Mouse (Mus musculus) gonadal fat pad, adult 2 months (tissue): ENCODE data around the gene Ets2. TPM values are rescaled to one million over a fixed set of nuclear protein-coding genes. Genes with fewer than 3 reads are reported as not detected.

Source experiments
- DNase-seq: peaks from one replicate; pipeline ENCODE4 v3.0.0-alpha.2; 2012; ENCODE audit warnings: low read depth
- polyA plus RNA-seq: library from polyadenylated mRNA; depleted of rRNA; stranded (reverse); fragments of >200 nt; gene quantifications from 2 replicates; pipeline ENCODE4 v1.2.3, GENCODE M21; 2012; rRNA removed

Gene Ets2
- polyA plus RNA-seq, 1 experiment, result 32.5 TPM

GRCm38 (mm10) chr16:95767246-95767645 is 65.4 kb downstream of the Ets2 start:
- DNase-seq, result no peak

GRCm38 (mm10) chr16:95769066-95769995 is 67.5 kb downstream of the Ets2 start:
- DNase-seq, result no peak

GRCm38 (mm10) chr16:95769996-95770334 is 68.1 kb downstream of the Ets2 start:
- no peak for DNase-seq

DNA sequence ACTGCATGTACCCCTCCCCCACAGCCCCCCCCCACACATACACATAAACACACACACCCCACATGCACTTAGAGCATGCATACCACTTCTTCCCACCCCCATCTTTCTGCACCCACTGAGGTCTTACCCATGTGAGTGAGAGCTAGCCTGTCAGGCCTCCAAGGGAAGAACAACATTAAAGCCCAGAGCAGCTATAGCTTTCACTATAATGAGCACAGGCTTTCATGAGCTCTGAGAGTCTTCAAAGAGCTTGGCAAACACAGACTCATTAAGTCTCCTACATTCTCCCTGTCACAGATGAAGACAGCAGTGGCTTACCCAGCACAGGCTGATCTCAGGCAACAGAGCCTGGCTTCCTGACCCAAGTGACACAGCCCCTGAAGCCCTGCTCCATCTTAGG is 68.5 kb downstream of the Ets2 start:
- DNase-seq, result no peak

Other genes starting within 250 kb of the Ets2 start
- gene Erg, start 115.5 kb upstream of the Ets2 start, polyA plus RNA-seq, result 13.6 and 16.8 TPM in 2 replicates